Mouse (Mus musculus): ENCODE data around the gene Zfp868.
"Not testable (repeated sequence)": the region's sequence is repeated elsewhere in the genome, so short reads cannot be mapped to it uniquely, and the experiment has no call there.

Gene Zfp868

GRCm38 (mm10) chr8:69625095-69625789, at the start of gene Zfp868:
Zfp868 (minus strand) TSS chr8:69625548.
- peak; percentile 97 to 99 for DNase-seq (ENCODE audit: low spot score in 2 of 2)

GRCm38 (mm10) chr8:69665051-69665450, 39.7 kb upstream of the Zfp868 start:
- DNase-seq (ENCODE audit: low spot score in 2 of 2) = not testable (repeated sequence)

GRCm38 (mm10) chr8:69661294-69661693, 35.9 kb upstream of the Zfp868 start:
- no peak for DNase-seq (ENCODE audit: low spot score in 2 of 2)

GRCm38 (mm10) chr8:69654358-69654981, 29.1 kb upstream of the Zfp868 start, which contains the start of gene Zfp964:
Zfp964 (plus strand) TSS chr8:69654479.
- DNase-seq (ENCODE audit: low spot score in 2 of 2) = peak; percentile 96 to 97

GRCm38 (mm10) chr8:69653808-69654357, 28.5 kb upstream of the Zfp868 start:
- no peak for DNase-seq (ENCODE audit: low spot score in 2 of 2)

GRCm38 (mm10) chr8:69618078-69618477, 7.3 kb downstream of the Zfp868 start:
- DNase-seq (ENCODE audit: low spot score in 2 of 2) = no peak

GRCm38 (mm10) chr8:69614687-69615086, 10.7 kb downstream of the Zfp868 start:
- no peak for DNase-seq (ENCODE audit: low spot score in 2 of 2)

GRCm38 (mm10) chr8:69597598-69597997, 27.8 kb downstream of the Zfp868 start:
- DNase-seq (ENCODE audit: low spot score in 2 of 2) = not testable (repeated sequence)

GRCm38 (mm10) chr8:69584611-69585202, 40.6 kb downstream of the Zfp868 start:
- peak; percentile 50 to 52 for DNase-seq (ENCODE audit: low spot score in 2 of 2)

- DNase-seq (ENCODE audit: low spot score in 2 of 2) = not testable (repeated sequence)
Observed at GRCm38 (mm10) chr8:69584201-69584600, 41.1 kb downstream of the Zfp868 start.

Measured in right cerebral cortex, postnatal 10 days (tissue).